Mouse (Mus musculus): ENCODE results near the gene Sft2d2. TPM values are rescaled to one million over a fixed set of nuclear protein-coding genes. Genes with fewer than 3 reads are reported as not detected.

Gene Sft2d2
- polyA plus RNA-seq, 1 experiment from 2014 or later, result 29.4 TPM

DNA sequence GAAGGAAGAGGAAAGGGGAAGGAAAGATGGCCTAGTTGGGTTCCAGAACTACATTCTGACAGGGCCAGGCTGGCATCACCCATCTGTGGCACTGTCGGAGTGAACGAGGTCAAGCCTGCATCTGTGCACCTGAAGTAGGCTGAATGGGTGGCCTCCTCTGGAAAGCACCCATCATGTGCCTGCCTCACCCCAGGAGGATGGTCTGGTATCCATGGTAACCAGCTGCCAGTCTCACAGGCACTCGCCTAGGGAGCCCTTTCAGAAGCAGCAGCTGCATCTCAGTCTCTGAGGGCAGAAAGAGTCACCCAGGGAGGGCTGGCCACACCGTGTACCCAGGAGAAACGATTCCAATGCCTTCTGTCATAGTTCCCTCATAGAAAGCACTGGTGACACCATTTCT, 6.9 kb downstream of the Sft2d2 start:
- Histone ChIP-seq H3K9me3 (ENCODE audit: control insufficient read depth, low read depth, low read length) (no peaks in the 10 kb centered on the region), H3K36me3 (ENCODE audit: control insufficient read depth, insufficient read depth, low read length) (peaks cover 3% of the 10 kb centered on the region; the same call in 1 of the 2 replicates), H3K27ac (ENCODE audit: low read length) (no peak overlapping the region), H3K4me3 (ENCODE audit: low read depth, low read length) (no peak overlapping the region), H3K4me2 (replicated peaks; ENCODE audit: low read depth, low read length) (no peak overlapping the region), H3K9ac (replicated peaks; ENCODE audit: low read depth, low read length) (no peak overlapping the region), H3K27me3 (ENCODE audit: control insufficient read depth, insufficient read depth, low read length) (no peaks in the 10 kb centered on the region), H3K4me1 (ENCODE audit: control insufficient read depth, insufficient read depth, low read length) (0 out of 2 replicates have a peak, but pooled peaks cover 3% of the 10 kb centered on the region)
- ATAC-seq (ENCODE audit: insufficient number of reproducible peaks, insufficient read depth, low FRiP score, low read depth), result no peak
- 67% methylated on average over 5 of the region's 5 CpGs for WGBS

DNA sequence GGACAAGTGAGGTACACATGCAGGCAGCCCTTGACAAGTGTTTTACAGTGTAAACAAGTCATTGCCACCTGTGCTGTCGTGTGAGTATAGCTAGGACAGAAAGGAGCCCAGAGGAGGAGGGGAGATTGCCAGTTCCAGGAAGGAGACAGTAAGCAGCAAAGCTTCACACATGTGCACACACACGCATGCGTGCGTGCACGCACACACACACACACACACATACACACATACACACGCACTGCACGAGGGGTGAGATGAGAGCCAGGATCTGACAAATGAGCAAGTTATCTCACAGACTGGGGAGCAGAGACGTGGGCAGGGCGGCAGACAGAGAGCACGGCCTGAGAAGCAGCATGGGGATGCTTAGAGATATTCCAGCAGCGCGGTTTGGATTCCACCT, 7.7 kb downstream of the Sft2d2 start:
- Histone ChIP-seq H3K27me3 (ENCODE audit: control insufficient read depth, insufficient read depth, low read length) (no peaks in the 10 kb centered on the region), H3K9ac (replicated peaks; ENCODE audit: low read depth, low read length) (no peak overlapping the region), H3K27ac (ENCODE audit: low read length) (no peak overlapping the region), H3K36me3 (ENCODE audit: control insufficient read depth, insufficient read depth, low read length) (peaks cover 6% of the 10 kb centered on the region; the same call in 1 of the 2 replicates), H3K4me1 (ENCODE audit: control insufficient read depth, insufficient read depth, low read length) (0 out of 2 replicates have a peak, but pooled peaks cover 3% of the 10 kb centered on the region), H3K4me2 (replicated peaks; ENCODE audit: low read depth, low read length) (no peak overlapping the region), H3K4me3 (ENCODE audit: low read depth, low read length) (no peak overlapping the region), H3K9me3 (ENCODE audit: control insufficient read depth, low read depth, low read length) (no peaks in the 10 kb centered on the region)
- no peak for ATAC-seq (ENCODE audit: insufficient number of reproducible peaks, insufficient read depth, low FRiP score, low read depth)
- 88% methylated on average over 12 of the region's 12 CpGs for WGBS

DNA sequence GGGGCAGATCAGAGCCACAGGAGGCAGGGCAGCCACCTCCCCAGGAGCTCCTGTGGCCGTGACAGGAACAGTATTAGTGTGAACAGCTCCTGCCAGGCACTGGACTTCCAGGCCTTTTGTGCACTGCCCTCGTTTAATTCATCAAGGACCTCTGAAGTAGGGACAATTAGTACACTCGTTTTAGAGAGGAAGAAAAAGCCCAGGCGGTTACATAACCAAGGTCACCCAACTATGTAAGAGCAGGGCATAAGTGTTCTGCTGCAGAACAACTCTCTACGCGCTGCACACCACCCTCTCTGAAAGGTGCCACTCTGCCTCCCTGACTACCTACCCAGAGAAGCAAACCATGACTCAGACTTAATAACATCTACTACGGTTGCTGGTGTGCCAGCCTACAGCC, 9.1 kb downstream of the Sft2d2 start:
- ATAC-seq (ENCODE audit: insufficient number of reproducible peaks, insufficient read depth, low FRiP score, low read depth), result no peak

GRCm38 (mm10) chr1:165184178-165184577, 10.1 kb downstream of the Sft2d2 start:
- WGBS, result 86% methylated on average over 3 of the region's 3 CpGs
- Histone ChIP-seq H3K9me3 (ENCODE audit: control insufficient read depth, low read depth, low read length) (no peaks in the 10 kb centered on the region), H3K4me2 (replicated peaks; ENCODE audit: low read depth, low read length) (no peak overlapping the region), H3K9ac (replicated peaks; ENCODE audit: low read depth, low read length) (no peak overlapping the region), H3K4me1 (ENCODE audit: control insufficient read depth, insufficient read depth, low read length) (0 out of 2 replicates have a peak, but pooled peaks cover 3% of the 10 kb centered on the region), H3K4me3 (ENCODE audit: low read depth, low read length) (no peak overlapping the region), H3K27ac (ENCODE audit: low read length) (no peak overlapping the region), H3K27me3 (ENCODE audit: control insufficient read depth, insufficient read depth, low read length) (no peaks in the 10 kb centered on the region), H3K36me3 (ENCODE audit: control insufficient read depth, insufficient read depth, low read length) (peaks cover 6% of the 10 kb centered on the region; the same call in 1 of the 2 replicates)
- no peak for ATAC-seq (ENCODE audit: insufficient number of reproducible peaks, insufficient read depth, low FRiP score, low read depth)

More for the DNA sequence above, 9.1 kb downstream of the Sft2d2 start:
- no peak overlapping the region for H3K9ac ChIP-seq (replicated peaks; ENCODE audit: low read depth, low read length)
- peaks cover 6% of the 10 kb centered on the region; the same call in 1 of the 2 replicates for H3K36me3 ChIP-seq (ENCODE audit: control insufficient read depth, insufficient read depth, low read length)
- 79% methylated on average over 7 of the region's 7 CpGs for WGBS
- no peak overlapping the region for H3K27ac ChIP-seq (ENCODE audit: low read length)
- H3K4me3 ChIP-seq (ENCODE audit: low read depth, low read length), result no peak overlapping the region
- H3K27me3 ChIP-seq (ENCODE audit: control insufficient read depth, insufficient read depth, low read length), result no peaks in the 10 kb centered on the region
- H3K4me2 ChIP-seq (replicated peaks; ENCODE audit: low read depth, low read length), result no peak overlapping the region
- 0 out of 2 replicates have a peak, but pooled peaks cover 3% of the 10 kb centered on the region for H3K4me1 ChIP-seq (ENCODE audit: control insufficient read depth, insufficient read depth, low read length)
- H3K9me3 ChIP-seq (ENCODE audit: control insufficient read depth, low read depth, low read length), result no peaks in the 10 kb centered on the region

DNA sequence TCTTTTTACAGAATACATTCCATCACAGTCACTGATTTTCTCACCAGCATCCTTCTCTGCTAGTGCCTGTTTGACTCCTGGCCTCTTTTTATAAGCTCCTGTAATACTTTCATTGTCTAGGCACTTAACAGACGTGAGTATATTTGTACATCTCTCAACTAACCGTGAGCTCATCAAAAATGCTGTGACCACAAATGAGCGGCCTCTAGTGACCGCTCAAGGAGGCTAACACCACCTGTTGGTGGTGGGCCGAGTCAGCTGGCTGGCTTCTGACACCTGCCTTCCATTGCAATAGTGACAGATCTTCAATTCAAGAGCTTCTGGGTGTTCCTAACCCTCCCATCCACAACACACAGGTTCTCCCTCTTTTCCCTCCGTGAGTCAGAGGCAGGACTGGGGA, 10.8 kb downstream of the Sft2d2 start:
- H3K27ac ChIP-seq (ENCODE audit: low read length), result no peak overlapping the region

DNA sequence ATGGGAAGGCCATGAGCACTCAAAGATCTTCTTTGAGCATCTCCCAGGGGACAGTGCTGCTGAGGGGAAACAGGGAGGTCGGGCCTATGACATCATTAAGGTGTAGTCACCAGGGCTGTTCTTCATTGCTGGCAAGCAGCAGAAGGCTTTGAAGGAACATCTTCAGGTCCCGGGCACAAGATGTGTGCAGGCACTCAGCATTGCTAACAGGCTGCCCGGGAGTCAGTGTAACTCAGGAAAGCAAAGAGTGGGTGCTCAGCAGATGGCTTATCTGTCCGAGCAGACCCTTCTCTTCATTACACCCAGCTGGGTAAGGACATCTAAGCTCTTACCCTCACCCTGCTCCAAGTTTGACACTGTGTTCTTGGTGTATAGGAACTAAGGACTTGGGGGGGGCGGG, 14.9 kb downstream of the Sft2d2 start:
- no peaks in the 10 kb centered on the region for H3K27me3 ChIP-seq (ENCODE audit: control insufficient read depth, insufficient read depth, low read length)

More for the DNA sequence above, 10.8 kb downstream of the Sft2d2 start:
- H3K9ac ChIP-seq (replicated peaks; ENCODE audit: low read depth, low read length), result no peak overlapping the region
- no peak for ATAC-seq (ENCODE audit: insufficient number of reproducible peaks, insufficient read depth, low FRiP score, low read depth)
- H3K4me2 ChIP-seq (replicated peaks; ENCODE audit: low read depth, low read length), result no peak overlapping the region
- H3K27me3 ChIP-seq (ENCODE audit: control insufficient read depth, insufficient read depth, low read length), result no peaks in the 10 kb centered on the region
- 66% methylated on average over 6 of the region's 6 CpGs for WGBS
- H3K4me3 ChIP-seq (ENCODE audit: low read depth, low read length), result no peak overlapping the region
- no peaks in the 10 kb centered on the region for H3K9me3 ChIP-seq (ENCODE audit: control insufficient read depth, low read depth, low read length)
- peaks cover 6% of the 10 kb centered on the region; the same call in 1 of the 2 replicates for H3K36me3 ChIP-seq (ENCODE audit: control insufficient read depth, insufficient read depth, low read length)
- no peaks in the 10 kb centered on the region for H3K4me1 ChIP-seq (ENCODE audit: control insufficient read depth, insufficient read depth, low read length)

GRCm38 (mm10) chr1:165178075-165178474, 16.2 kb downstream of the Sft2d2 start:
- H3K27ac ChIP-seq (ENCODE audit: low read length), result no peak overlapping the region
- no peak for ATAC-seq (ENCODE audit: insufficient number of reproducible peaks, insufficient read depth, low FRiP score, low read depth)
- no peaks in the 10 kb centered on the region for H3K4me1 ChIP-seq (ENCODE audit: control insufficient read depth, insufficient read depth, low read length)
- no peaks in the 10 kb centered on the region for H3K9me3 ChIP-seq (ENCODE audit: control insufficient read depth, low read depth, low read length)
- no peak overlapping the region for H3K4me3 ChIP-seq (ENCODE audit: low read depth, low read length)
- WGBS, result 55% methylated on average over 6 of the region's 6 CpGs
- no peak overlapping the region for H3K9ac ChIP-seq (replicated peaks; ENCODE audit: low read depth, low read length)
- 0 out of 2 replicates have a peak, but pooled peaks cover 3% of the 10 kb centered on the region for H3K36me3 ChIP-seq (ENCODE audit: control insufficient read depth, insufficient read depth, low read length)
- no peak overlapping the region for H3K4me2 ChIP-seq (replicated peaks; ENCODE audit: low read depth, low read length)
- no peaks in the 10 kb centered on the region for H3K27me3 ChIP-seq (ENCODE audit: control insufficient read depth, insufficient read depth, low read length)

More for the DNA sequence above, 14.9 kb downstream of the Sft2d2 start:
- no peak overlapping the region for H3K27ac ChIP-seq (ENCODE audit: low read length)
- WGBS, result 82% methylated on average over 5 of the region's 5 CpGs
- no peak overlapping the region for H3K9ac ChIP-seq (replicated peaks; ENCODE audit: low read depth, low read length)
- H3K4me3 ChIP-seq (ENCODE audit: low read depth, low read length), result no peak overlapping the region
- H3K9me3 ChIP-seq (ENCODE audit: control insufficient read depth, low read depth, low read length), result no peaks in the 10 kb centered on the region
- H3K36me3 ChIP-seq (ENCODE audit: control insufficient read depth, insufficient read depth, low read length), result peaks cover 3% of the 10 kb centered on the region; the same call in 1 of the 2 replicates
- no peak overlapping the region for H3K4me2 ChIP-seq (replicated peaks; ENCODE audit: low read depth, low read length)
- no peaks in the 10 kb centered on the region for H3K4me1 ChIP-seq (ENCODE audit: control insufficient read depth, insufficient read depth, low read length)
- no peak for ATAC-seq (ENCODE audit: insufficient number of reproducible peaks, insufficient read depth, low FRiP score, low read depth)

DNA sequence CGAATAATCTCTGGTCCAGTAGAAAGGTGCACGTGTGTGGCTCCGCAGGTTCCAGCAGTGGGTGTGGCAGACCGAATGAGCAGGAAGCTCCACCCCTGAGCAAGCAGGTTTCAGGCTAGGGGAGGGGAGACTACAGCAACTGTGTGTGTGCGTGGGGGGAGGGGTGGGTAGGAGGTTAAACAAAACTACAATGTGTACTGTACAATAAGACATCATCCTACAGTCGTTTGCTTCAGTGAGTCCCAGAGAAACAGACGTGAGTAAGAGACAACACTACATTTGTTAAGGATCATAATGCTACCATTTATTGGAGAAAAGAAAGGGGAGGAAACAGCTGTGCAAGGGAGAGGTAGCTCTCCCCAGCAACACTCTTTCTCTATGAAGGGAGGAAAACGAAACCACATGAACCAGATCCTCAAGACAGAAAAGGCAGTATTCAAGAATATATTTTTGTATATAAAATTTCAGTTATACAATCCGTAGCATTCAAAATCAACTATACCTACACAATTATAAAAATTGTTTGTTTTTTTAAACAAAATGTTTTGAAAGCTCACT, 20.1 kb downstream of the Sft2d2 start:
- H3K27me3 ChIP-seq (ENCODE audit: control insufficient read depth, insufficient read depth, low read length), result no peaks in the 10 kb centered on the region
- H3K4me1 ChIP-seq (ENCODE audit: control insufficient read depth, insufficient read depth, low read length), result no peaks in the 10 kb centered on the region
- H3K4me3 ChIP-seq (ENCODE audit: low read depth, low read length), result no peak overlapping the region
- whole genome bisulfite sequencing, result 64% methylated on average over 5 of the region's 9 CpGs
- H3K9me3 ChIP-seq (ENCODE audit: control insufficient read depth, low read depth, low read length), result no peaks in the 10 kb centered on the region
- no peaks in the 10 kb centered on the region for H3K36me3 ChIP-seq (ENCODE audit: control insufficient read depth, insufficient read depth, low read length)
- no peak for ATAC-seq (ENCODE audit: insufficient number of reproducible peaks, insufficient read depth, low FRiP score, low read depth)
- no peak overlapping the region for H3K9ac ChIP-seq (replicated peaks; ENCODE audit: low read depth, low read length)
- no peak overlapping the region for H3K4me2 ChIP-seq (replicated peaks; ENCODE audit: low read depth, low read length)
- H3K27ac ChIP-seq (ENCODE audit: low read length), result no peak overlapping the region

GRCm38 (mm10) chr1:165171277-165171676, 23.0 kb downstream of the Sft2d2 start:
- 86% methylated on average over 7 of the region's 8 CpGs for WGBS
- Histone ChIP-seq H3K36me3 (ENCODE audit: control insufficient read depth, insufficient read depth, low read length) (no peaks in the 10 kb centered on the region), H3K4me3 (ENCODE audit: low read depth, low read length) (no peak overlapping the region), H3K4me2 (replicated peaks; ENCODE audit: low read depth, low read length) (no peak overlapping the region), H3K27ac (ENCODE audit: low read length) (no peak overlapping the region), H3K9ac (replicated peaks; ENCODE audit: low read depth, low read length) (no peak overlapping the region), H3K9me3 (ENCODE audit: control insufficient read depth, low read depth, low read length) (no peaks in the 10 kb centered on the region), H3K27me3 (ENCODE audit: control insufficient read depth, insufficient read depth, low read length) (no peaks in the 10 kb centered on the region), H3K4me1 (ENCODE audit: control insufficient read depth, insufficient read depth, low read length) (no peaks in the 10 kb centered on the region)
- no peak for ATAC-seq (ENCODE audit: insufficient number of reproducible peaks, insufficient read depth, low FRiP score, low read depth)
